Mouse (Mus musculus): ENCODE results near the gene Crybg2. TPM values are rescaled to one million over a fixed set of nuclear protein-coding genes. Genes with fewer than 3 reads are reported as not detected.

Gene Crybg2
- total RNA-seq (2014; rRNA removed) (1.7 and 2.8 TPM in 2 replicates), polyA plus RNA-seq (2015; fragmentation: Nextera tagmentation; extraction: Ambion mirVana) (5.9 and 6.7 TPM in 2 replicates)

DNA sequence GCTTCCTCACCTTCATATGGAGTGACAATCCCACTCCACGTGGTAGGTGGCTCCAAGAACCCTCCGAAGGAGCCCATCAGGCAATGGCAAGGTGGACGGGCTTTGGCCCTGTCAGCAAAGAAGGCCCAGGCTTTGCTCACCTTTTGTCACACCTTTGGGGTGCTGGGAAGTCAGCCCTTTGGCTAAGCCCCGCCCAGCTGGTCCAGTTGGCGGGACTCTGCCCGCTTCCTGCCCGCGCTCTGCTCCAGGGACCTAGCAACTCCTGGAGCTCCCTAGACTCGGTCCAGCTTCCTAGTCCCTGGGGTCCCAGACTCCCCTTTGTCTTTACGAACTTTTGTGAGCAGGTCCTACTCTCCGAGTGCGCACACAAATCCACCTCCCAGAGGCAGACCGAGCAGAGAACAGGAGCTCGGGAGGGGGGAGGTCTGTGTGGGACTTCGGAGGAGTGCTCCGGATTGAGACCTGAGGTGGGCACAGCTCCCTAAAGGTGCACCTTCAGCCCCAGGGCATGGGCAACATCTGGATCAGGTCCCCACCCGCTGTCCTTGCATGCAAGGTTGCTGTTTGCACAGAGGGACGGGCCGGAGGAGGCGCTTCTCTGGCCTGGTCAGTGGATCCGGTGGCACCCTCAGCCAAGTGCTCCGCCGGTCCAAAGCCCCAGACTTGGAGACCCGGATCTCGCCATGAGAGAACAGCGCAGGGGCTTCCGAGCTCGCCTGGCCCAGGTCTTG is at the start of gene Crybg2:
Gene Crybg2, plus strand, starts transcription at position 681 of the 731 bp plus-strand sequence.
- H3K27ac ChIP-seq = no peak within 1 kb of the TSS
- WGBS = 53% methylated on average over 28 of the region's 28 CpGs

DNA sequence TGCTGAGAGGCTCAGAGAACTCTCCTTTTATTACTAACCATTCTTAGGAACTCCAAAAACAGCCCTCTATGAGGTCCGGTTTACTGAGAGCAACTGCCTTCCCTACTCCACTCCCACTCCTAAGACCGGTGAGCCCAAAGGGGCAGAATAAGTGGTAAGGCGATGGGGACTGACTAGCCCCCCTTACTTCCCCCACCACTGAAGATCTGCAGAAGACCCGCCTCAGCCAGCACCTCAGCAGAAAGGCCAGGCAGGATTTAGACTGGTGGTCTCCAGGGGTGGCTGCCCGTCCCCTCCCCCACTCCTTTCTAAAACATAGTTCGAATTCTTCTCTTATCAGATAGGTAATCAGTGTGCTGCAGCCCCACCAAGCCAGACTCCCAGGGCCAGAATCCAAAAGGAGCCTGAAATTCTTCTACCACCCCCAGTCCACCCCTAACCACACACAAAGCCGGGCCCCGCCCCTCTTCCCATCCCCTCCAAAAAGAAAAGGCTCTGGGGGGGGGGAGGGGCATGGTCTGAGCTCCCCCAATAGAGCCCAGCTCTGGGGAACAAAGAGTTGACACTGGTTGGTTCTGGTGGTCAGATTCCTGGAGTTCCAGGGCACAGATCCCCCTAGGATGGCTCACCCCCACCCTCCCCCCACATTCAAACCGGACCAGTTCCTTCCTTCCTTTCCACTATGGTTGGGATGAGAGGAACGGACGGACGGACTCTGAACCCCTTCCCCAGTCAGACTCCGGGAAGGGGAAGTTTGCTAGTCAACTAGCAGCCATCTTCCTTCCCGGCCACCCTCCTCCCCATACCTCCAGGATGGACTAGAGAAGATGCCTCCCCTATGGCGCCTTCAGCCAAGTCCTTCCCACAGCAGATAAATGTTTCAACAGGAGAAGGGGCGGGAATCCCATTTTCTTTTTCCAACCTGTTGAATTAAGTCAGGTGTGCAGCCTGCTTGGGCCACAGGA is 48.9 kb upstream of the Crybg2 start:
- no peak overlapping the region for H3K4me3 ChIP-seq (ENCODE audit: low read length)
- H3K9ac ChIP-seq (replicated peaks; ENCODE audit: low read length) = no peak overlapping the region
- H3K36me3 ChIP-seq (ENCODE audit: insufficient read depth, low read length) = no peaks in the 10 kb centered on the region
- ATAC-seq (no peak), DNase-seq (ENCODE audit: low spot score) (no peak)
- peaks cover 3% of the 10 kb centered on the region; the same call in 1 of the 2 replicates for H3K27me3 ChIP-seq (ENCODE audit: insufficient read depth, low read length)
- no peaks in the 10 kb centered on the region for H3K4me1 ChIP-seq (ENCODE audit: insufficient read depth, low read length)
- no peak overlapping the region for H3K27ac ChIP-seq
- WGBS = 5% methylated on average over 16 of the region's 16 CpGs
- H3K9me3 ChIP-seq (ENCODE audit: low read length) = no peaks in the 10 kb centered on the region
- no peak for TF ChIP-seq CTCF (IDR thresholded peaks at IDR 0.05; ENCODE audit: low read depth)
- H3K4me2 ChIP-seq (ENCODE audit: low read depth, low read length) = no peak overlapping the region

More for the DNA sequence above, at the start of gene Crybg2:
- H3K9ac ChIP-seq (replicated peaks; ENCODE audit: low read length) = no peak within 1 kb of the TSS
- no peak for ATAC-seq
- no peaks in the 10 kb centered on the region for H3K27me3 ChIP-seq (ENCODE audit: insufficient read depth, low read length)
- no peaks in the 10 kb centered on the region for H3K36me3 ChIP-seq (ENCODE audit: insufficient read depth, low read length)
- no peaks in the 10 kb centered on the region for H3K4me1 ChIP-seq (ENCODE audit: insufficient read depth, low read length)
- TF ChIP-seq CTCF (IDR thresholded peaks at IDR 0.05; ENCODE audit: low read depth) = no peak
- no peak within 1 kb of the TSS for H3K4me3 ChIP-seq (ENCODE audit: low read length)
- no peaks in the 10 kb centered on the region for H3K9me3 ChIP-seq (ENCODE audit: low read length)
- no peak within 1 kb of the TSS for H3K4me2 ChIP-seq (ENCODE audit: low read depth, low read length)
- no peak for DNase-seq (ENCODE audit: low spot score)

DNA sequence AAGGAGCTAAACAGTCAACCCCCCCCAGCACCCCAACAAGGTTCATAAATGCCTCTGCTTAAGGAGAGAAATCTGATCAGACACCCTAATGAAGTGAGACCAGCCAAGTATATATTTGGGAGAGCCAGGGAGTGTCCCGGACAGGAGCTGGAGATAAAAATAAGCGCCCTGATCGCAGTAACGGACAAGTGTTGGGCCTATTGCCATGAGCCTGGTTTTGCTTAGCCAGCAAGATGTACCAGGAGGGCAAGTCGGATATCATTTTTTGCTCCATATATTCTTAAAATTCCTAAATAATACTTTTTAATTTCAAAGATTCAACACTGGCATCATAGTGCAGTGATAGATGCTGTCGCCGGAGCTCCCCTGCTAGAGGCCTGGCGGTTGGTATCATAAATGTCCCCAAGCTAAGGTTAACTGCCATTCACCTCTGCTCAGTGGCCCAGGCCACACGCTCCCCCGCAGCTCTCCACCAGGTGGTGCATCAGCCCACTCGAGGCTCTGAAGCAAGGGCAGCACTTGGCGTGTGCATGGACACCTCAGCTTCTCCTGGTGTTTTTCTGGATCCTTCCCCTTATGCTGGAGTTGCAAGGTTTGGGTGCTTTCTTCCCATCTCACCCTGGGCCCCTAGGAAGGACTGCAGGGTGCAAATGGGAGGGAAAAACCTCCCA is 47.6 kb upstream of the Crybg2 start:
- Histone ChIP-seq H3K9me3 (ENCODE audit: low read length) (no peaks in the 10 kb centered on the region), H3K27ac (no peak overlapping the region), H3K36me3 (ENCODE audit: insufficient read depth, low read length) (no peaks in the 10 kb centered on the region), H3K4me2 (ENCODE audit: low read depth, low read length) (no peak overlapping the region), H3K27me3 (ENCODE audit: insufficient read depth, low read length) (peaks cover 15% of the 10 kb centered on the region; the same call in 1 of the 2 replicates), H3K4me1 (ENCODE audit: insufficient read depth, low read length) (no peaks in the 10 kb centered on the region), H3K9ac (replicated peaks; ENCODE audit: low read length) (no peak overlapping the region), H3K4me3 (ENCODE audit: low read length) (no peak overlapping the region)
- peak; percentile 69 for TF ChIP-seq CTCF (IDR thresholded peaks at IDR 0.05; ENCODE audit: low read depth)
- 47% methylated on average over 12 of the region's 12 CpGs for WGBS
- DNase-seq (ENCODE audit: low spot score) = peak; percentile 32
- no peak for ATAC-seq

DNA sequence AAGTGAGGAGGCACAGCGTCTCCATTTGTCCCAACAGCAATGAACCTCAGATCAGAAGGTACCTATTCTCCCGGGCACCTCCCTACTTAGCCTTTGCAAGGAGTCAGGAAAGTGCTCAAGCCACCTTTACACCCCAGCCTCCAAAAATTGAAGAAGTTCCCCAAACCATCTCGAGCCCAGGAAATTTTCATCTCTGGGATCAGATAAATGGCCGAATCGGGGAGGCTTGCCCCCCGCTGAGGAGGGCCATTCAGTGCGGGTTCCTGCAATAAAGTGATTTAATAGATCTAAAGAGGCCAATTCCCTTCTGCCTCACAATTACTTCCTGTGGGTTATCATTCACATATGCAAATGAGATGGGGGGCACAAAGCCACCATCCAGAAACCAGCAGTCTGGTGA is 44.4 kb upstream of the Crybg2 start:
- no peak for DNase-seq (ENCODE audit: low spot score)
- 10% methylated on average over 7 of the region's 7 CpGs for WGBS
- peaks cover 24% of the 10 kb centered on the region; the same call in 1 of the 2 replicates for H3K27me3 ChIP-seq (ENCODE audit: insufficient read depth, low read length)
- H3K9ac ChIP-seq (replicated peaks; ENCODE audit: low read length) = no peak overlapping the region
- H3K27ac ChIP-seq = no peak overlapping the region
- no peak for TF ChIP-seq CTCF (IDR thresholded peaks at IDR 0.05; ENCODE audit: low read depth)
- no peak overlapping the region for H3K4me2 ChIP-seq (ENCODE audit: low read depth, low read length)
- no peak overlapping the region for H3K4me3 ChIP-seq (ENCODE audit: low read length)
- no peaks in the 10 kb centered on the region for H3K9me3 ChIP-seq (ENCODE audit: low read length)
- H3K36me3 ChIP-seq (ENCODE audit: insufficient read depth, low read length) = no peaks in the 10 kb centered on the region
- H3K4me1 ChIP-seq (ENCODE audit: insufficient read depth, low read length) = no peaks in the 10 kb centered on the region
- no peak for ATAC-seq

DNA sequence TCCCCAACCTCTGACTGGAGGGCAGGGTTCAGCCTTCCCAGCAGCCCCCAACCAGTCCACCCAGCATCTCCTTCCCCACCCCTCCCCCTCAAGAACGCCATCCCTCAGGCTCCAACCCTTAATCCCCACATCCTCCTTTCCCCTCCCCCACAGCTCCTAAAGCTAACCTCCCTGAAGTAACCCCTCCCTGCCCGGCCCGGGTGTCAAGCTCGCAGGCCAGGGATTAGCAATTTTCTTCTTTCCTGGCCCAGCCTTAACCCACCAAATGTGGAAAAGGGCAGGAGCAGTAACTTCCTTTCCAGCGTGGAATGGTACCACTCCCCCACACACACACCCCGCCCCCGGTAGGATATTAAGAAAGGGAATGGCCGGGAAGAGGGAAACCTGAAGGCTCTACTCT is 43.8 kb upstream of the Crybg2 start:
- H3K9ac ChIP-seq (replicated peaks; ENCODE audit: low read length) = no peak overlapping the region
- TF ChIP-seq CTCF (IDR thresholded peaks at IDR 0.05; ENCODE audit: low read depth) = no peak
- no peak for DNase-seq (ENCODE audit: low spot score)
- H3K4me1 ChIP-seq (ENCODE audit: insufficient read depth, low read length) = no peaks in the 10 kb centered on the region
- H3K36me3 ChIP-seq (ENCODE audit: insufficient read depth, low read length) = no peaks in the 10 kb centered on the region
- no peaks in the 10 kb centered on the region for H3K9me3 ChIP-seq (ENCODE audit: low read length)
- 3% methylated on average over 8 of the region's 8 CpGs for WGBS
- no peak overlapping the region for H3K4me2 ChIP-seq (ENCODE audit: low read depth, low read length)
- peaks cover 24% of the 10 kb centered on the region; the same call in 1 of the 2 replicates for H3K27me3 ChIP-seq (ENCODE audit: insufficient read depth, low read length)
- no peak overlapping the region for H3K4me3 ChIP-seq (ENCODE audit: low read length)
- H3K27ac ChIP-seq = no peak overlapping the region
- ATAC-seq = no peak

GRCm38 (mm10) chr4:134017201-134017865 is 43.3 kb upstream of the Crybg2 start:
- peaks cover 24% of the 10 kb centered on the region; the same call in 1 of the 2 replicates for H3K27me3 ChIP-seq (ENCODE audit: insufficient read depth, low read length)
- no peak for TF ChIP-seq CTCF (IDR thresholded peaks at IDR 0.05; ENCODE audit: low read depth)
- no peaks in the 10 kb centered on the region for H3K4me1 ChIP-seq (ENCODE audit: insufficient read depth, low read length)
- H3K4me2 ChIP-seq (ENCODE audit: low read depth, low read length) = peak overlapping the region; percentile 55
- H3K27ac ChIP-seq = no peak overlapping the region
- H3K4me3 ChIP-seq (ENCODE audit: low read length) = peak overlapping the region; percentile 32
- WGBS = 5% methylated on average over 21 of the region's 21 CpGs
- H3K9ac ChIP-seq (replicated peaks; ENCODE audit: low read length) = no peak overlapping the region
- no peak for ATAC-seq
- DNase-seq (ENCODE audit: low spot score) = no peak
- H3K36me3 ChIP-seq (ENCODE audit: insufficient read depth, low read length) = no peaks in the 10 kb centered on the region
- H3K9me3 ChIP-seq (ENCODE audit: low read length) = no peaks in the 10 kb centered on the region
